Mouse (Mus musculus) erythroblast, adult 5-6 weeks (primary cell): ENCODE measurements around the gene Hoxc10. TPM values are rescaled to one million over a fixed set of nuclear protein-coding genes. Genes with fewer than 3 reads are reported as not detected.

Experiments
- ATAC-seq: replicated peaks from 2 replicates; pipeline ENCODE4 v1.8.0; 2016; ENCODE audit warnings: moderate number of reproducible peaks, mild to moderate bottlenecking, moderate TSS enrichment, inconsistent platforms; ENCODE audit not compliant: poor library complexity, low FRiP score, severe bottlenecking
- total RNA-seq, 2 experiments: library from RNA; stranded (forward) in 1 of 2; stranded (reverse) in 1 of 2; fragments of 150-400 nt in 1 of 2; fragments of 200-764, 138-1000 nt in 1 of 2; gene quantifications; 2 replicates each; pipeline versions ENCODE4 v1.2.3 to v1.2.4; 2015 to 2017; ENCODE audit warnings: low replicate concordance in 2 of 2

Hoxc10 gene
- total RNA-seq, 2 experiments from 2014 or later, result not detected

- ATAC-seq, result no peak
Observed at GRCm38 (mm10) chr15:102942739-102943467, 23.7 kb upstream of the Hoxc10 start.

DNA sequence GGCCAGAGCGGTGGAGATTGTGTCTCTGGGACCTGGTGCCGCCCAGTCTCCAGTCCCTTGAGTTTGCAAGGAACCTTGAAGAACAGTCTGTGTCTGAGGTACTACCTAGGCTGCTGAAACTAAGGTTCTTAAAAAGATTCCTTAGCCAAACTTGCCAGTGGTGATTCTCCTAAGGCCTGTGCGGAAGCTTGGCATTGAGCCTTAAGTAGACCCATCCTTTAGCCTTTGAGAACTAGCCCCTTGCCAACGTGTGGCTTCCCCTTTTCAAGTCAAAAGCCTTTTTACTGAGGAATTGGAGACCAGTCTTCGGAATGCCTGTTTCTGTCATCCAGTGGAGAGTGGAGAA is 23.2 kb upstream of the Hoxc10 start:
- ATAC-seq, result no peak

DNA sequence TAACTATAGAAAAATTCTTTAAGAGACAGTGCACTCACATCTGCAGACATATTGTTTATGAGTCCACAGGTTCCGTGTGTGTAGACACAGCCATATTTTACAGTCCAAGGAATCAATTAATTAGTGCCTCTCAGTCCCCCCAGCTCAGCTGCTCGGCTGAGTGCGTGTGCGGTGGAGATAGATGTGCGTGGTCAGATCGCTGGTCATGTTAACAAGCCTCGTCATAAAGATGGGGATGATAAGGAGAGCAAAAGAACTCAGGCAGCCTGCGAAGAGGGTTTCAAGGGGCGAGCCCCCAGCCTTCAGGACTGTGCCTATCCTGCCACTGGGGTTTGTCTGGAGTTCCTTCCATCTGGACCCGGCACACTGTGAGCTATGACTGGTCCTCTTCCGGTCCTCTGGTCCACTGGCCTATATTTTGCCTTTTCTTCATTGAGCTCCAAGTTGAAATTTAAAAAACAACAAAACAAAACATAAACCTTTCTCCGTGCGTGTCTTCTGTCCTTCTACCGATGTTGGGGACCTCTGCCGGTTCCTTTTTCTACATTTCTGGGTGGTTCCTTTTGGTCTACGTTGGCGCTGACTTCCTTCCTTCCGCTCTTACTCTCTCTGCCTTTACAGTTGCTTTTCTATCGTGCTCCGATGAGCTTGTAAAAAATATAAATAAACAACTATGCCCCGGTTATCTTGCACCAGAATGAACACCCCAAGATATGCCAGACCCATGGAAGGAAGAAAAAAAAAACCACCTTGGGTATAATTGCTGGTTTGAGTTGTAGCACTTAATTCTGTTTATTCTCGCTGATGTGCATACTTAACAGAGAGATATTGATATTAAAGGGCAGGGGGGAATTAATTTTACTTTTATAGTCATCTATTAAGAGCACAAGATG is 21.2 kb upstream of the Hoxc10 start:
- ATAC-seq, result no peak

- ATAC-seq, result no peak
Observed at GRCm38 (mm10) chr15:102947276-102947675, 19.3 kb upstream of the Hoxc10 start.

GRCm38 (mm10) chr15:102948842-102949241 is 17.8 kb upstream of the Hoxc10 start:
- ATAC-seq, result no peak

GRCm38 (mm10) chr15:102949696-102950095 is 16.9 kb upstream of the Hoxc10 start:
- ATAC-seq, result no peak

DNA sequence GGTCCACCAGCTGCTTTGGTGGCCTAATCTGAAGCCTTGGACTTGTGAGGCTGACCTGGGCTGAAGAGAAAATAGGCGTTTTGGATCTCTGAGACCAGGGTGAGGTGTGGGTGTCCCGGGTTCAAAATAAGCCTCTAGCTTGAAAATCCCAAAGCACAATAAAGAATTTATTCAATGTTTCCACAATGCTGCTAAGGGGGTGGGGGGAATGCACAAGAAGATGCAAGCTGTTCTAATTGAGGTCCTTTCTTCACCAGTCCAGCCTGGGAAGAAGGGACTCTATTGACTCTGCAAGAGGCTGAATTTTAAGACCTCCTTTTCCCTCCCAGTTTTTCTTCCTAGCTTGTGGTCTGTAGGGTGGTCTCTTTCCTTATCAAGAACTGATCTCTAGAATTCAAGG is 15.7 kb upstream of the Hoxc10 start:
- ATAC-seq, result no peak

GRCm38 (mm10) chr15:102953561-102953960 is 13.0 kb upstream of the Hoxc10 start:
- ATAC-seq, result no peak

DNA sequence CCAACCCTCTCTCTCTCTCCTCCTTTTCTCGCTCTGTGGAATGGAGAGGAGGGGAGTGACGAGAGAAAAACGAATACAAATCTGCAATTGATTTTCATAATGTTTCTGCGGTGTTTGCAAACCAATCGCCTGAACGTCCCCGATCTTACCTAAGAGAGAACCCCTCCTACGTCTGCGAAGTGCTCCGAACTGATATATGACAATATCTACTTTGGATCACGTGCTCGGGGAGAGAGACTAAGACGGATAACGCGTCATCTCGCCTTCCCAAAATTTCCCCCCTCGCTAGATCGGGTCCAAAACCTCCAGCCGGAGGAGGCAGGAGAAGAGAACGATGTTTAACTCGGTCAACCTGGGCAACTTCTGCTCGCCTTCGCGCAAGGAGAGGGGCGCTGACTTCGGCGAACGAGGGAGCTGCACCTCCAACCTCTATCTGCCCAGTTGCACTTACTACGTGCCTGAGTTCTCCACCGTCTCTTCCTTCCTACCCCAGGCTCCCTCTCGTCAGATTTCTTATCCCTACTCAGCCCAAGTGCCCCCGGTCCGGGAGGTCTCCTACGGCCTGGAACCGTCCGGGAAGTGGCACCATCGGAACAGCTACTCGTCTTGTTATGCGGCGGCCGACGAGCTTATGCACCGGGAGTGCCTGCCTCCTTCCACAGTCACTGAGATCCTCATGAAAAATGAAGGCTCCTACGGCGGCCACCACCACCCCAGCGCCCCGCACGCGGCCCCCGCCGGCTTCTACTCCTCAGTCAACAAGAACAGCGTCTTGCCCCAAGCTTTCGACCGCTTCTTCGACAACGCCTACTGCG is 12.2 kb upstream of the Hoxc10 start, which contains the start of gene Hoxc11:
TSS of gene Hoxc11 (plus strand) at position 236 of the 815 bp plus-strand sequence.
- no peak for ATAC-seq

DNA sequence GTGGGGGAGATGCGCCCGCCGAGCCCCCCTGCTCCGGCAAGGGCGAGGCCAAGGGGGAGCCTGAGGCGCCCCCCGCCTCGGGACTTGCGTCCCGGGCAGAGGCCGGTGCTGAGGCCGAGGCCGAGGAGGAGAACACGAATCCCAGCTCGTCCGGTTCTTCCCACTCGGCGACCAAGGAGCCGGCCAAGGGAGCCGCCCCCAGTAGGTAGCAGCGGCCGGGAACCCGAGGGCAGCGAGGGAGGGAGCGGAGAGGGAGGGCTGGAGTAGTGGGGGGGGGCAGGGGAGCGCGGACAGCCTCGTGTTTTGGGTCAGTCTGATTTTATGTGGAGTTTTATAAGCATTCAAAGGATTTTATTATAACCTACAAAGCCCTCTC is 11.6 kb upstream of the Hoxc10 start:
- no peak for ATAC-seq

DNA sequence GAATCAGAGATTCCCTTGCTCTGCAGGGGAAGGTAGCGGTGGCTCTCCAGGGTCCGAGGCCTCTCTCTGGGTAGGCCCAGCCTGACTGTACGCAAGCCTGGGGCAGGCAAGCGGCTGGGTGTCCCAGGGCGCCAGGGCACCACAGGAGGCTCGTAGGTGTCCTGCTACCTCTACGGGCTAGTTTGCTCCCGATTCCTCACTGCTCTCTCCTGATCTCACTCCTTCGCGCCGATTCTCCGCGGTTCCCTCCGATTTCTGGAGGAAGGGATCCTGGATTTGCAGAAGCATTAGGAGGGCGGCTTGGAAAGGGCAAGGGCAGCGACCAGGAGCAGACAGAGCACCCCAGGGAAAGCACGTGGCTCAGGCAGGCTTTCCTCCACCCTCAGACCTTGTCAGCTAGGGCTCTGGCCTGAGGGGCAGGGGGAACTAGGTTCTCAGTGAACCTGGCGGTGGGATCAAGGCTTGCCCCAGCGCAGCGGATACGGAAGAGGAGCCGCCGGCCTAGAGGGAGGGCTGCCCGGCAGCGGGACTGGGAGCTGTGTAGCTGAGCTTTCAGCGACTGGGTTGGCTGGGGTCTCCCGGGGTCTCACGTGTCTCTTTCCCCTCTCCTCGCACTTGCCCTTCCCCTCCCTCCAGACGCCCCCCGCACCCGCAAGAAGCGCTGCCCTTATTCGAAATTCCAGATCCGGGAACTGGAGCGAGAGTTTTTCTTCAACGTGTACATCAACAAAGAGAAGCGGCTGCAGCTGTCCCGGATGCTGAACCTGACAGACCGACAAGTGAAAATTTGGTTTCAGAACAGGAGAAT is 10.6 kb upstream of the Hoxc10 start:
- no peak for ATAC-seq

- ATAC-seq, result no peak
Observed at GRCm38 (mm10) chr15:102956906-102957305, 9.7 kb upstream of the Hoxc10 start.

DNA sequence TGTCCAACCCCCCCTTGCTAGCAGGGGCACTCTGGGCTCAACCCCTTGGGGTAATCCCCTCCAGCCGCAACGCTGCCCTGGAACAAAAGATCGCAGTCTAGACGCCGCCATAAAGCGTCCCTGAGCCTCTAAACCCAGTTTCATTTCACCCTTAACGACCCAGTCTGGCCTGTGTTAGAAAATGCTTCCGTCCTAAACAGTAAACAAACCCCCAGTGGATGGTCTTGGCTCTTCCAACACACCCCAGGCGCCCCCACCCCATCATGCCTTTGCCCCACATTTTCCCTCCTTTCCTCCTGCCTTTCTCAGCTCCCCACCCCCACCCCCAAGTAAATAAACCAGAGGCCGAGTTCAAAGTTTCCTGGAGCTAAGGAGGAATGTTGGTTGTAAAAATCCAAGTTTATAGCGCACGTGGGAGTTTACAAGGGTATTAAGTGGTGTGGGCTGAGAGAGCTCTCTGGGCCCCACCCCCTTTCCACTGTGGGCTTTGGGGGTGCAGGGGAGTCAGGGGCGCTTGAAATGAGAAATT is 6.9 kb upstream of the Hoxc10 start:
- no peak for ATAC-seq

DNA sequence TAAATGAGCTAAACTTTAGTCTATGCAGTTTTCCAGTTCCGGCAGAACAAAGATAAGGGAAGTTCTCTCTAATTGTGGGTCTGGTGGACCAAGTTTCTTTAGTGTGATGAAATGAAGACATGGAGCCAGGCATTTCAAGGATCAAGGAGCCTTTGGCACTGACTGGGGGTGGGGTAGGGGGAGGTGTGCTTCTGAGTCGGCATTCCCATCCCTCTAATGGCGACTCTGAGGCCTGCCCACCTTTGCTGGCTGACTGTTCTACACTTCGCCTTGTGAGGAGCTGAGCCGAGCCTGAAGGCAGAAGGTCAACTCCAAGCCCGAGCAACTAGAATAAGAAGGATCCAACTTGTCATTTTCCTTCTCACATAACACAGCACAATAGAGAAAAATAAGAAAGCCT is 4.9 kb upstream of the Hoxc10 start:
- ATAC-seq, result no peak

DNA sequence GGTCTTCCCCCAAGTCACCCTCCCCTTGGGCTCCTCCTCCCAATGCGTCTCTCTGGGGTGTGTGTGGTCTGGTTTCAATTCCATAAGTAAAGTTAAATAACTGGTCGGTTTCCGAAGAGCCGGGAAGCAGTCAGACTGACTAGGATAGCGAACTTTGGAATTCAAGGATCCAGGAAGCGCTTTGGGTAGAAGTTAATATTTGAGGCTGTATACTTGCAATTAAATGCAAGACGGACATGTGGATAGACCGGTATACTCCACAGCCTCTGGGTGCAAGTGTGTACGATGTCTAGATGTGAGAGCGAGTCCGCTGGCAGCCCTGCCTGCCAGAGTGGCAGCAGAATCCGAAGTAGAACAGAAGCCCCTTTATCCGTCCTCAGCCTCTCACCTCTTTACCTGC is 4.1 kb upstream of the Hoxc10 start:
- no peak for ATAC-seq

DNA sequence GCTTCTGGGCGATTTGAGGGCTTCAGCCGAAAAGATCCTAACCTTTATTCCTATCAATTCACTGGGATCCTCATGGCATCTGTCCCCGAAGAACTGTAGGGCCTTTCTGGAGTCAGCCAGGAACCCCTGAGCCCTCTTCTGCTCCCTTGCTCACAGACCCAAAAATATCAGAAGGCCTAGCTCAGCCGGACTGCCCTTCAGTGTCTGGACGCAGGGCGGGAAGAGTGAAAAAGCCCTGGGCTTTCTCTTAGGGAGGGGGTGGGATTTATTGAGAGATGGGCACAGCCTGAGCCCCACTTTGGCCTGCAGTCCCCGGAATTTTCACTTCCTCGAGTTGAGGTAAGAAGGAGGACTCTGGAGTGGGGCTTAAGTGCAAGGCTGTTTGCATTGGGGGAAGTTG is 3.3 kb upstream of the Hoxc10 start:
- ATAC-seq, result no peak

DNA sequence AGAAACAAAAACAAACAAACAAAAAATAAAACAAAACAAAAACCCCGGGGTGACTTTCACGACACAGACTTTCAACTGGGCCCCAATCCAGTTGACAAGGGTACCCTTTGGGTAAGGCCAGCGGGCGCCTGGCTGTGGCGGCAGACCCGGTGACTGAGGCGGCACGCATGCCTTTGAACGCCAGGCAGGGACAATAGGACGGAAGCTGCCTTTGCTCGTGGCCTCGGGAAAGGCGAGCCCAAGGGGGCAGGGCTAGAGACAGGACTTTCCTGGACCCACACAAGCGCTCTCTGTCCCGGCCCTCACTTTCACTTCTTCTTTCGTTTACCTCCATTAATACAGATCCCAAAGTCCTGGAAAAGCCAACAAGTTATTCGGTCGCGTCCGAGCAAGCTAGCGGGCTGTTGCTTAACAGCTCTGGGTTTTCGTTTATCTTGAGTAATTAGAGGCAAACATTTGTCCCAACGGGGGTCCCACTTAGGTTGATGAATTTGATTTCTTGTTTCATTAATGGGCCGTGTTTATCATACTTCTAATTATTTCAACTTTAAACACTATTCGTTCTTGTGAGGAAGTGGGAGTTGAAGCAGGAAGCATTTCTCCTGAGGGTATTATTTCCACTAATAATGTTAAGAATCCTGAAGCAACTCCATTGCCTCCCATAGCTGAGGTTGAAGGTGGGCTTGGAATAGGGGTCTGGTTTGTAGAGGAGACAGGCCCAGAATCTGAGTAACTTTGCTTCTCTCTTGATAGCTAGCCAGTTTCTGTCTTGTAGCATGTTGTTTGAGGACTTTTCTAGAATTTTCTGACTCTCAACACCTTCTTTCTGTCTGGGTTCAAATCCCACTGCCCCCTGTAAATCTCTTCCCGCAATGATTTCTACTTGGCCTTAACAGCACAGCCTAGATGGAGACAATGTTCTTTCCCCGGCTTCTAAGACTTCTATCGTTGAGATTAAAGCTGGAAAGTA is 2.6 kb upstream of the Hoxc10 start:
- no peak for ATAC-seq
